Mouse (Mus musculus) spleen, postnatal 14 days (tissue): Measurements from ENCODE around the gene 1700013G24Rik.

Experiments
- DNase-seq, 2 experiments: peaks; one replicate each; pipeline ENCODE4 v3.0.0; 2021 to 2022; ENCODE audit warnings: low spot score in 2 of 2

Gene 1700013G24Rik

DNA sequence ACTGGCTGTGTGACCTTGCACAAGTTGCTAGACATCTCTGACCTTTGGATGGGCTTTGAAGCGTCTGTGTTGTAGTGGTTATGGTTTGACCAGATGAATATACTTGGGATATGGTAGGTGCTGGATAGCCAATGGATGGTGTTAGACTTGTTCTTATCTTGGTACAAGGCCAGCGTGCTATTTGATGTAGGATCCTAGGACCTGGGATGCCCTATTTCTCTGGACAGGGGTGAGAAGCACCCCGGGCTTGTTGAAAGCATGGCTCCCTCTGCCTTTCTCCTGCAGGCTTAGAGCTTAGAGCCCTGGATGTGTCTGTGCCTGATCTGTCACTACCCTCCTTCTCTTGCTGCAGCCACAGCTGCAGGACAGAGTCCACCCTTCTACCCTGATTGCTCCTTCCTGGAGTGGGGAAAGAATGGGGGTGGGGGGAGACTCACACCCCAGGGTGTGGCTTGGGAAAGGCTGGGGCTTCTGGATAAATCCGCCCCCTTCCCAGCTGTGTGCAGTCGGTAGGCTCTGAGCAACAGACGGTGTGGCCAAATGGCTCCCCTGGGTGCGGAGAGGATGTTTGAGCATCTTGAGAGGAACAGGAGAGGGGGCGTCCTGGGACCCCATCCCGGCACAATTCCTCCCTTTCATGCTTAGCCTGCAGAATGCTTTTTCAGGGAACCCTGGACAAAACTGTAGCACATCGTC, 23.1 kb downstream of the 1700013G24Rik start:
- no peak for DNase-seq

DNA sequence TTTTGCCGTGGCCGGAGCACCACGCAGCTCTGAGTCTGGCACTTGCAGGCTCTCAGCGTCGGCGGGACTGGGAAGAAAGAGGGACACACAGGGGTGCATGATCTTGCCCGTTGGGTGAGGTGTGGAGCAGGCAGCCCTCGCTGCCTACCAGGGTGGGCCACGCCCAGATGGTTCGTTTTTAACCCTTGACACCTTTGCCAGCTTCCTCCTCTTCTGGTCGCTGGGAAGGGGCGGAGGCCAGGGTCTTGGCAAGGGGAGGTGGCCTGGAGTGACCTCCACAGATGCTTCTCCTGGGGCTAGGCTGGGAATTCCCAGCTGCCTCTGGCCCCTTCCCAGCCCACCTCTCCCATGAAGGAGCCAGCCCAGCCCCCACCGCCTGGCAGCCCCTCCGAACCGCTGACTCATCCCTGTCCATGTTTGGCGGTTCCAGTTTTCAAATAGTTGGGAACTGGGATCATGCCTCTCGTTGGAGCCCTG, 23.7 kb downstream of the 1700013G24Rik start:
- DNase-seq, result no peak

DNA sequence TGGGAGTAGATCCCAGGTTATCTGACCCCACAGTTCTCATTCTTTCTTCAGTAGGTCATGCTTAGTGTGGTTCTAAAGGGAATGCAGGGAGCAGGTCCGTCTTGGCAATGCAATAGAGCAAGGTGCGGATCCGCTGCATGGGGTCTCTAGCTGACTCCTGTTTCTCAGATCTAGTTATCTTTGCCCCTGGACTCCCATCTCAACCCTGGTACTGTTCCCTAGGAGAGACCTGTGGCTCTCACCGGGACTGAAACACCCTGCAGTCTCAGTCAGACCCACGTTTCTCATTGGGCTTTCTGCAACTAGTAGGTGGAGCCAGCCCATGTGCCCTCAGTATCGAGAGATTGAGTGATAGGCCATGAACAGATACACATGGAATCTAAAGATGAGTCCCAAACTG, 24.5 kb downstream of the 1700013G24Rik start:
- DNase-seq, result no peak

DNA sequence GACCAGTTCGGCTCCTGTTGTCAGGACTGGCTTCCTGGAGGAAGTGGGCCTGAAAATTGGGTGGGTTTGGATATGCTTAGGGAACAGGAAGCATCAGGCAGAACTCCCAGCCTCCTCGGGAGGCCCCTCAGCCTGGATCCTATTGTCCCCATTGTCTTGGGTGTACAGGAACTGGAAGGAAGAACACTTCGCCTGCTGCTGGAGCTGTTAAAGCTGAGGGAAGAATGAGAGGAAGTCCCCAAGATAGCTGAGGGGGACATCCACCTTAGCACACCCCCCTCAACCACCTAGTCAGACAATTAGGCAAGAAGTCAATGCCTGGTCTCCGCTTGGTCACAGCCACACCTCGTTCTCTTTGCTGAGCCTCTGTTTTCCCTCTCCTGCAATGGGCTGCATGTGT, 25.2 kb downstream of the 1700013G24Rik start:
- DNase-seq, result no peak

DNA sequence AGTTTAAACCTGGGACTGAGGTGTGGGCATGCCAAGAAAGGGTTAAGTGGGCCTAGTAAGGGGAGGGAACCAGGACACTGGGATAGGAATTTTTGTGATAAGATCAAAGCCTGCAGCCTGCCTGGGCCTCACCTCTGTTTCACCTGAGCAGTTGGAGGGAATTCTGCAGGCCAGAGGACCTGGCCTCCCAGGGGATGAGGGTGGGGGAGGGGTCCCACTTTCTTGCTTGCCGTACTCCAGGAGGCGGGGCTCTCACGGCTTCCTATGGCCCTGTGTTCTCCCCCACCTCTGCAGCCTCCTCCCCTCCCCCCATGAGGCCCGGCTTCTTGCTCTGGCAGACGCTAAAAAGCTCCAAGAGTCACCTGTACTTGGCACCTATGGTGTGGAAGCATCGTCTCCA, 26.7 kb downstream of the 1700013G24Rik start:
- DNase-seq, result no peak

DNA sequence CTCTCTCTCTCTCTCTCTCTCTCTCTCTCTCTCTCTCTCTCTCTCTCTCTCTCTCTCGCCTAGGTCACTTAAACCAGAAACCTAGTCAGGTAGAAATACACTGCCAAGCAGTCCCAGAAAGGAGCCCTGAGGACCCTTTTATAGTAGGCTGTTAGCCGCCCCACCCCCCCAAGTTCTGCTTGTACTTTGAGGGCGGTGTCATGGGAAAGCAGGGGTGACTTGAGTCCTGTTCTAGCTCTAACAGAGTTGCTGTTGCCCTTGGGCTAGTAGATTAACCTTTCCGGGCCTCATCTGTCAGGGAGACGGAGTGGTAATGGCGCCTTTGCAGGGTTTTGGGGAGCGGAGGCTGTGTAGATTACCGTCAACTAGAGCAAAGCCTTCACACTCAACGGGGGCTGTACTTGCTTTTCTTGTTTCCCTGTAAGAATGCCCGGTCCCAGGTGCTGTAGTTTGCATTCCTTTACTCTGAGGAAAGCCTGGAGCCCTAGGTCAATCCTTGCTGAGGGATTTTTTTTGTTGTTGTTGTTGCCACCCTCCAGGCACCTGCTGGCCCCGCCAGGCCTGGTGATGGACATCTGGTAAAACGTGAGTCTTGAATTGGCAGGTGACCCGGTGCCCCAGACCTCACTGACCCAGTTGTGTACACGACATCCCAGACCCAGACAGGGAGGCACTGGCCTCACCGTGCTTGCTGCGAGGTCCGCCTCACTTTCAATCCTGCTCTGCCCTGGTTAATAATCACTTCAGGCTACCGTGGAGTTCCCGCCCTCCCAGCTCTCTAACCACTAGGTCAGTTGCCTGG, 27.3 kb downstream of the 1700013G24Rik start:
- no peak for DNase-seq

DNA sequence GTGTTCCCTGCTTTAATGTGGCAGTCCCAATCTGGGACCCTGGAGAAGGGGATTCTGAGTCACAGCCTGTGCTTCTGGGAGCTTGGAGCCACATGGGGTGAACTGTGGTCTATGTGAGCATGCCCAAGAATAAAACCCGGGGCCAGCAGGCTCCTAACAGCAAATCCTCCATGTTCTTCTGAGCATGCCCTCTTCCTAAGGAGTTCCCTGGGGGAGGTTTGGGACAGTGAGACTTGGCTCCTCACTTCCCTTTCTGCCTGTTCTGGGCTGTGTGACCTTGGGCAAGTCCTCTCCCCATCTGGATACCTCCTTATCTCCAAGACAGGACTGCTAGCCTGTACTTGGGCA, 27.9 kb downstream of the 1700013G24Rik start:
- no peak for DNase-seq

DNA sequence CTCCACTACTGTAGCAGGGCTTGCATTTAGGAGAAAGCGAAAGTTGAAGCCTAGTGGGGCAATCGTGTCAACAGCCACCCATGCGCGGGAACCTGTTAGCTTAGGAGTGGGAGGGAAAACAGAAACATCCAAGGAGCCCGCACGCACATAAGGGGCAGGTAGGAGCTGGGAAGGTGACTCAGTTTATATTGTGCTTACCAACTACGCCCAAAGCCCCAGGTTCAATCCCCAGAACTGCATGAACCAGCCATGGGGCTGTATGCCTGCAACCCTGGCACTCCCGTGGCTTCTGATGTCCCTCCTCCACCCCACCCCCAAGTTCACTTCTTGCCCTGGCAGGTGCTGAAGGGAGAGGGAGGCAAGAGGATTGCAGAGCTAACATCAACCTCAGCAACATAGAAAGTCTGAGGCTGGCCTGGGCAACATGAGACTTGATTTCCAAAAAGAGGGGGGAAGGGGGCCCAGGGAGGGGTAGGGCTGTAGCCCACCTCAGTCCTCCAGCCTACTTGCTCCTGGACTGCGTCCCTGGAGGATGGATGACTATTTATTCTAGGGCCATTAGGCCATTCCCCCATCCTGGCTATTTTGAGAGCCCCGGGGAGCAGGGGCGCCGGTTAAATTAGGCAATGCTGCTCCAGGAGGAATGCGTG, 28.4 kb downstream of the 1700013G24Rik start:
- DNase-seq, result no peak

DNA sequence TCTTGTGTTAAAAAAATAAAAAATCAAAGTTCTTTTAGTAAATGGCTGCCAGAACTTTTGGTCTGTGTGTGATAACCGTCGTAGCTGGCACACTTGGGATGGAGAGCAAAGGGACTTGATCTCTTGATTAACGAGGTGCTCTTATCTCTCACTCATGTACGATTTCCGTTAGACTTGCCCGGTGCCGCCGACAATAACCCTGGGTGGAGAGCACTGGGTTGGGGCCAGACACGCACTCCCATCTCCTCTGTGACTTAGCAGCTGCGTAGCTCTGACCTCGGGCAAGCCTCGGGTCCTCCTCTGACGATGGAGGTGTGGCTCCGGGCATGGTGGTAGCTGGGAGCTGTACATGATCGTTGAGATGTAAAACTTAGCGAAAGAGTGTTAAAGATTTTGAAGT, 30.8 kb downstream of the 1700013G24Rik start:
- no peak for DNase-seq

DNA sequence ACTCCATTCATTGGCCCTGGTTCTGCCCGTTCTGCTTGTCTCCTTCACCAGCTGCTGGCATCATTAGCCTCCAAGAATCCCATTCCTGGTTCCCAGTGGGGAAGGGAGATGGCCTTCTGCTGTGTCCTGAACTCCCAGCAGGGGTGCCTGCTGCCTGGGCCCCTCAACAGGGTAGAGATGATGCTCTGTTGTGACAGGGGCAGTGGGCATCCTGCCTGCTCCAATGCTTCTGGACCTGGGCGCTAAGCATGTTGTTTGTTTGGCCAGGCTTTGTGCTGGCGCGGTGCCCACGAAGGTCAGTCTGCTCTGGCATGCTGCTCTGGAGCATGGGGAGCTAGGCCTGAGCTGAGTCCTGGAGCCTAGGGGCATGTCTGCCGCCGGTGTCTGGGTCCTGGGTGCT, 31.5 kb downstream of the 1700013G24Rik start:
- no peak for DNase-seq

DNA sequence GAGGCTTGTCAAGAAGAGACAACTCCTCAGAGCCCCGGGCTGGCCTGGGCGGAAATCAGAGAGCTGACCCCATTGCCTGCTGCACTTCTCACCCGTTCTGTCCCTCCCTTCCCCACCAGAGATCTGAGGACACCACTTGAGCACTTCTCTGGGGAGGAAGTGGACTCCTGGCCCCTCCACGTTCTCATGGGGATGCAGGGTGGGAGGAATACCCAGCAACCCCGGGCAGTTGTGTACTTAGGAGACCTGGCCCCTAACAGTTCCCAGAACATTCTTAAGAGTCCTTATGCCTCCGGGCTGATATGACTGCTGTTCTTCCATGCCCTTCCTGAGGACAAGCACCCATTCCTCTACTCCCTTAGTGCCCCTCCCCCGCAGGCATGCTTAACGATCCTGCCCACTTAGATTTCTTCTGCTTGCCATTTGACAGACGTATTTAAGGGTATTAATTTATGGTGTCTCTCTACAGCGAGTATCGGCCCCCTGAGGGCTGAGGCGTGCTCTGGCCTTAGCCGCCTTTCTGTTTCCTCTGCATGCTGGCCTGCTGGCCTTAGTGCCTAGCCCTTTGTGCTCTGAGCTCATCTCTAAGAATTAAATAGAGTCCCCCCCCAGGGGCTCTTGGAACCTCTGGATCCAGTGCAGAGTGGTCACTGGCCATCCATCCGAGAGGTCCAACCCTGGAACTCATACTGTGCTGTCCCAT, 32.3 kb downstream of the 1700013G24Rik start:
- no peak for DNase-seq

DNA sequence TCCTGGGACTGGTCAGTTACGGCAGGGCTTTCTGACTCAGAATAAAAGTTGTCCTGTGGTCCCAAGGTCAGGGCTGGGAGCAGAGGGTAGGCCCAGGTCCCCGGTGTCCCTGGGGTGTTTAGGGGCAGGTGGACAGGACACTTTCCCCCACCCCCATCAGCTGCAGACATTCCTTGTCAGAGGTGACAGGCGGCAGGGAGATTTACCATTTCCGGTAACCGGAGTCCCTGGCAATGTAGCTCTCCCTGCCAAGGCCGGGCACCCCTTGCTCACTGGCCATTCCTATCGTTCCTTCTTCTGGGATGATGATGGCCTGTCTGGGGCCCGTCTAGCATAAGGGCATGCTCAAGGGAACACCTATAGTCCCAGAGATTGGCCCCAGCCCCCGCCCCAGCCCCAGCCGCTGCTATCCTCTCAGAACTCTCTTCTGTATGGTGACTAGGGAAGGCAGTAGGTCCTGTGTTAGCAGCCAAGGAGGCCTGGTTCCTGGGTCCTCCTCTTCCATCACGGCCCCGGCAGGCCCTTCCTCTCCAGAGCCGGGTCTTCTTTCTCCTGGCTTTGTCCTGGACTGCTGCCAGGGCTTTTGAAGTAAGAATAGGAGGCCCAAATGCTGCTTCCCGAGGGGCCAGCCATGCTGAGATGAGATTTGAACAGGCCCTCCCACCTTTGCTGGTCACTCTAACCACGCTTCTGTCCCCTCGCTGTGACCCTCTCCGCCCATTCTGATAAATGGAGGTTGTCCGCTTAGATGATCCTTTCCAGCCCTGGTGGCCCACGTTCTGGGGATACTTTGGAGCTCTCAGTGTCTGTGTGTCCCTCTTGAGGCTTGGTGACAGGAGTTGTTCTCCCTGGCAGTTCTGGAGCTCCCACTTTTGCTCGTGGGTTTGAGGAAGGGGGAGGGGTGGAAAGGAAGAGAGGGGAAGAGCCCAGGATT, 33.3 kb downstream of the 1700013G24Rik start:
- DNase-seq, result no peak

DNA sequence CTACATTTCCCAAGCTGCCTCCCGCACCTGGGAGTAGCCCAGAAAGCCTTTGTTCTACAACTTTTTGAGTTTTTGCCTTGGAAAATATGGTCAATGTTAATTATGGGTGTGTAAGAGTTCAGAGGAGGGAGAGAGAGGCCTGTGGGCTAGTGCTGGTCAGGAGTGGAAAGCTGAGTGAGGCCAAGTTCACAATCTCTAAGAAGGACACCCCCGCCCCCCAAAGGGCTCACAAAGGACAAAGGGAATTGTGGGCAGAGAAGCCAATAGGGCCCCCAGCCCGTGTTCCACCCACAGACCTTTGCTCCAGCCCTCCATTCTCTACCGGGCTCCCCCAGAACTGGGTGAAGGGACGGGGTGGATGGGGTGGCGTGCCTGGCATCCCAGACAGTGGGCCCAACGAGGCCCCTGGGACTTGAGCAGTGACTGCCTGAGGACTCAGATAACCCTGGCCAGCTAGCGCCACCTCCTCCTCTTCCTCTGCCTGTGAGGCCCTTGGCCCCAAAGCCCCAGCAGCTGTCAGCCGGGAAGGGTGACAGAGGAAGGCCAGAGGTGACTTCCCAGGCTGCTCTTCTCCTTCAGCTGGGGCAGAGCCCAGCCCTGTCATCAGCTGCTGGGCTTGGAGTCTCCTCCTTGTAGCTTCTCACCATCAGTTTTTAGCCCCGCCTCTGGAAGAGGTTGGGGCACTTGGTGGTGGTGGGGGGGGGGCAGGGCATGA, 34.4 kb downstream of the 1700013G24Rik start:
- DNase-seq, result no peak

DNA sequence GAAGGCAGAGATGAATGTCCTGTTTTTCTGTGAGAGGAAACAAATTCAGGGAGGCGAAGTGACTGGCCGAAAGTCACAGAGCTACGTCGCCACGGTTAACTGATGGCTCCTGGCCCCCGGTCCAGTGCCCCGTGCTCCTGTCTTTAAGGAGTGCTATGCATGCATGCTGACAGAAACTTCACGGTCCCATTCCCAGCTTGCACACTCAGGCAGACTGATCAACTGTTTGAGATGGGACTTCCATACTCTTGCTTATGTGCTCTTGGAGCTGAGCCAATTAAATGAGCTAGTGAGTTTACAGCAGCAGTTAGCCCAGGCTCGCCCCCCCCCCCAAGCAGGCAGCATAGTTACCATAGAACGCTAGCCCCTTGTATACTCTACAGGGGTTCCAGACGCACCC, 35.0 kb downstream of the 1700013G24Rik start:
- no peak for DNase-seq

DNA sequence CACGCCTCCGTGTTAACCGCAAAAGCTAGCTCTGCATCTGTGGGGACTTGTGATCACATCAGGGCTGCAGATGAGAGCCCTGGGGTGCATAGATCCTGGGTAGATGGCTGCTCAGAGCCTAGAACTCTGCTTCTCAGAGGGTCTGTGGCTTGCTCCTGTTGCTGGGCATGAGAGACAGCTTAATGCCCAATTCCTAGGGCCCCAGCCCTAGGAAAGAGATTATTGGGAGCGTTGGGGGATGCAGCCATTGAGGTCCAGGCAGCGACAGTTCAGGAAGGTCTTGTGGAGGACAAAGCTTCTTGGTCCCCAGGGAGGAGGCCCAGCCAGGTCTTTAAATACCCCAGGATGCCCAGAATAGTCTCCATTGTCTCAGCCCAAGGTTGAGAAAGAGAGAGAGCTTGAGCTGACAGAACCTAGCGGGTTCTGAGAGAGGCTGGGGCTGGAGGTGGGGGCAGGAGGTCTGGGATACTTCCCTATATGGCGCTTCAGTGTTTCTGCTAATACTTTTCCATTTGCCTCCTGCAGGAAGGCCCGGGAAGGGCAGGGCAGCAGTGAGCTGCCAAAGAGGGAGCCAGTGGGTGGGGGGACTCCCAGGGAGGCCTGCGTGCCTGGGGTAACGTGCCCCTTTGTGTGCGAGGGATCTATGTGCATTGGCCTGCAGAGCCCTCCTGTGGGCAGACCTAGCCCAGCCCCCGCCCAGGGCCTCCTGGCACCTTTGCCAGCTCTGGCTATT, 35.7 kb downstream of the 1700013G24Rik start:
- DNase-seq, result no peak

DNA sequence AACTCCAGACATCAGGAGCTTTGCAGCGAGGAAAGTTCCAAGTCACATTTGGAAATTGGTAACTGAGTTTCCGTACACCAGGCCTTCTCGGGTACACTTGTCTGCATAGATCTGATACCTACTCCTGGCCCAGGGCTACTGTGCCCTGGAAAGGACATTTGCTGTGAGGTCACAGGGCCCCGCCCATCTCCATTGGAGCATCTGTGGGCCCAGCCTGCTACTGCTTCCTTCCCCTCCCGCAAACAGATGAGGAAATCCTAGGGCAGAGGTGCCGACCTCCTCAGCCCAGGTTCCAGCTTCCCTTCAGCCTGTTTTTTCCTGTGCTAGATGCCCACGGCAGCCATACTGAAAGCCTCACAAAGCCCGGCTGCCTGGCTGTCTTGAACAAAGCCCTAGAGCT, 36.9 kb downstream of the 1700013G24Rik start:
- no peak for DNase-seq

DNA sequence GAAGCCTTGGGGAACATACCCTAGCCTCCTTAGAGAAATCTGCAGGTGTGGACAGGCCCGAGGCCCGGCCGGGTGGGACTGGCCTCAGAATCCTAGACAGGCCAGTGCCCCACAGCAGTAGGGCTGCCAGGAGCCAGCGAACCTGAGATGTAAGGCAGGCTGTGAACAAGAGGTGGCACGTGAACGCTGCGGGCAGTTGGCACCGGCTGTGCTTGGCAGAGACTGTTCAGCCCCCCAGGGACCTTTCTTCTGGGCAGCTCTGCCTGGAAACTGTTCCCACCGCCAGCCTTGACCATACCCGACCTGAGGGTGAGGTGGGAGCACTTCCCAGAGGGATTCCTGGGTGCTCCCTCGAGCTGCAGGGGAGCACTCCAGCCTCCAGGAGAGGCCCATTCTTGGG, 39.5 kb downstream of the 1700013G24Rik start:
- DNase-seq, result no peak

DNA sequence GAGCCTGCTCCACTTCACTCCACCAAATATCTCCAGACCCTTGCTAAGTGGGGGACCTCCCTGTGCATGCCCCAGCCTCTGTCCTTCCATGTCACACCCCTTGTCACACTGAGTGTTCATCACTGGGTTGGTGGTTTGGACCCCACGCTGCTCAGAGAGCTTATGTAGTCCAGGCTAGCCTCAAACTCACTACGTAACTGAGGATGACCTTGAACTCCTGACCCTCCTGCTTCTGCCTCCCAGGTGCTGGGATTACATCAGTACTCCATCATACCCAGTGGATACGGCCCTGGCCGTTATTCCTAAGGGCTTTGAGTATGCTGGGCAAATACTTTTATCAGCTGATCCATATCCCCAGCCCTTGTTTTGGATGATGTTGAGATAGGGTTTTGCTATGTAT, 40.1 kb downstream of the 1700013G24Rik start:
- DNase-seq, result no peak

DNA sequence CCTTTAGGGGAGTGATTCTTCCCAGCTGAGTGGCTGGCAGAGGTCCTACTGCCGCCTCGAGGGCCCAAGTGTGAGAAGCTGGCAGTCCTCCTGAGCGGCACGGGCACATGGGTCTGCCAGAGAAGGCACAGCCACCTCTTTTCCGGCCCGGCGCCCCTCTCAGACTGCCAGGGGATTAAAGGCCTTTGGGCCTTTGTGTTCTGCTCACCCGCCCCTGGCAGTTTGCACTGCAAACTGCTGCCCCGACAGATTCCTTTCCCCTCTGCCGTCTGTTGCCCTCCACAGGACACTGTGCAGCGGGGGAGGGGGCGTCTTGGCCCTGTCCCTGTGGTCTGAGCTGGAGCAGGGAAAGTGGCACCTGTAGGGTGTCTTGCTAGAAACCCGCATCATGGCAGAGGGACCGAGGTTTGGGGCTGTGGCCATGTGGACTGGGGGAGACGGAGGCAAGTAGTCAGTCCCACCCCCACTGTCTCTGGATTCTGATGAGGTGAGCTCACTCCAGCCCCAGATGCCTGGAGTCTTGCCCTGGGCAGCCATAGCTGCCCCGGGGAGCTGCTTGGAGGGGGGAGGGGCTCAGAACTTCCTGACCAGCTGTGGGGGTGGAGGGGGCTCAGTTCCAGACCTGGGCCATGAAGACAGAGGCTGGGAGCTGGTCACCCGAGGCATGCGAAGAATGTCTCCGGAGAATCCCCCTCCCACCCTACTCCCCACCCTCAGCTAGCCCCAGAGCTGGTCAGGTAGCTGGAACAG, 41.8 kb downstream of the 1700013G24Rik start:
- DNase-seq, result no peak
